Mouse (Mus musculus): Measurements from ENCODE around the gene 1700093K21Rik.

GRCm38 (mm10) chr11:23570130-23570529 is 49.2 kb upstream of the 1700093K21Rik start:
- TF ChIP-seq CTCF (conservative IDR thresholded peaks at IDR 0.05; ENCODE audit: insufficient read depth, insufficient read length, low read depth, low read length) (no peak), POLR2A (IDR thresholded peaks at IDR 0.05; ENCODE audit: low read depth, low read length) (no peak)

All from kidney, adult 2 months (tissue).